Mouse (Mus musculus) ES-CJ7 (cell line): ENCODE results near the gene Ccdc171.
"Not testable (repeated sequence)": the region's sequence is repeated elsewhere in the genome, so short reads cannot be mapped to it uniquely, and the experiment has no call there.

Experiments used
- DNase-seq: peaks from one replicate; pipeline ENCODE4 v3.0.0; 2011; ENCODE audit warnings: low read depth, low spot score

Gene Ccdc171

DNA sequence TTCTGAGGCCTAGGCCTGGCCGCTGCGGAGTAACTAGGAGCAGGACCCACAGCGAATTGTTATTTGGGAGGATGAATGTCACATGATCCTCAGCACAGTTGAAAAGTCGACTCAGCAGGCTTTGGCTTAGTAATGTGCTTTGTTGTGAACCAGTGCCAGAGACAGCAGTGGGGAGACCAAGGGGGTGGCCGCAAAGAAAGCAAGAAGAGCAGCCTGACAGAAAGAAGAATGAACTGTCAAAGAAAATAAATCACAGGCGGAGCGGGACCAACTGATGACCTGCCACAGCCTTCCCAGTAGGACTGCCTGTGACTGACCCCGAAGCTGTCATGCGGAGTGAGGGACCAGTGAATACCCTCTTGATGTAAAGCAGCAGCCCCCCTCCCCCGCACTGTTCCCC is 131.2 kb downstream of the Ccdc171 start:
- no peak for DNase-seq

DNA sequence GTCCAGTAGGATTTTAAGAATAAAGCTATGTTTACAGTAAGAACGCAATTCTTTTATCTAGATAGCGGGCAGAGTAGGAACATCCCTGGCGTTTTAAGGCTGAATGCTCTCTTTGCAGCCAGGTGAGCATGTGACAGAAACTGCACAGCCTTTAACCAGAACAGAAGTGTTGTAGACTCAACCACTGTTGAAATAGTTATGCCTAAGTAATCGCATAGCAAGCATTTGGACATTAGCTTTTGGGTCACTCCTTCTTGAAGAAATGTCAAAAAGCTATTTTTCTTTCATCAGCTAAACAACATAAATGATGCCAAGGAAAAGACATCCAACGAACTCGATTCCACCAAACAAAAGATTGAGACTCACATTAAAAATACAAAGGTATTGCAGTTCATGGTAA is 131.7 kb downstream of the Ccdc171 start:
- no peak for DNase-seq

DNA sequence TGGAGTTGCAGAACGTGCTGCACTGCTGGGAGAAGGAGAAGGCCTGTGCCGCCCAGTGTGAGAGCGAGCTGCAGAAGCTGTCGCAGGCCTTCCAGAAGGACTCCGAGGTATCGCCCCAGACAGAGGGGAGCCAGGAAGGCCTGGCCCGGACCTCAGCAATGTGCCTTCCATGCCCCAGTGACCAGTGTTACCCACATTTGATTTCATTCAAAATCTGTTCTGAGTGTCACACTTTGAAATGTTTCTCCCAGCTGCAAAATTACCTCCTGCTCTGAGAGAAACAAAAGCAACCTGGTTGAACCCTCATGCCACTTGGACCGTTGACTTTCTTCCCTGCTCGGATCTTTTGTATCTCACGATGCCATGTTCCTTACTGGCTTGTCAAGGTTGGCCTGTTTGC is 133.1 kb downstream of the Ccdc171 start:
- DNase-seq = no peak

DNA sequence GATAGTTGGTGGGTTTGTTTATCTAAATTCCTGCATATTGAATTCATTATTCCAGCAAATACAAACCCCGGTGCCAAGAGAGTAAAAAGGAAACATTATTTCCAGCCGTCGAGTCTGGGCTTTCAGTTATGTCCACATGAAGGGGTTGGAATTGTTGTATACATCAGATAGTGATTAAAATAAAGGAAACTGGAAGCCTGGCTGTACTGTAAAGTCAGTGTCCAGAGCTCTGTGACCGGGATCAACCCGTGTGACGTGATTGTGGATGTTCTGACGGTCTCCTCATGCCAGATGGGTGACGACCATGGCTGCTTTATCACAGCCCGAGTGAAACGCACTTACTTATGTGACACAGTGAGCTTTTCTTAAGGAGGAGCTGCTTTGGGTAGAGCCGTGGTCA is 134.1 kb downstream of the Ccdc171 start:
- DNase-seq = no peak

DNA sequence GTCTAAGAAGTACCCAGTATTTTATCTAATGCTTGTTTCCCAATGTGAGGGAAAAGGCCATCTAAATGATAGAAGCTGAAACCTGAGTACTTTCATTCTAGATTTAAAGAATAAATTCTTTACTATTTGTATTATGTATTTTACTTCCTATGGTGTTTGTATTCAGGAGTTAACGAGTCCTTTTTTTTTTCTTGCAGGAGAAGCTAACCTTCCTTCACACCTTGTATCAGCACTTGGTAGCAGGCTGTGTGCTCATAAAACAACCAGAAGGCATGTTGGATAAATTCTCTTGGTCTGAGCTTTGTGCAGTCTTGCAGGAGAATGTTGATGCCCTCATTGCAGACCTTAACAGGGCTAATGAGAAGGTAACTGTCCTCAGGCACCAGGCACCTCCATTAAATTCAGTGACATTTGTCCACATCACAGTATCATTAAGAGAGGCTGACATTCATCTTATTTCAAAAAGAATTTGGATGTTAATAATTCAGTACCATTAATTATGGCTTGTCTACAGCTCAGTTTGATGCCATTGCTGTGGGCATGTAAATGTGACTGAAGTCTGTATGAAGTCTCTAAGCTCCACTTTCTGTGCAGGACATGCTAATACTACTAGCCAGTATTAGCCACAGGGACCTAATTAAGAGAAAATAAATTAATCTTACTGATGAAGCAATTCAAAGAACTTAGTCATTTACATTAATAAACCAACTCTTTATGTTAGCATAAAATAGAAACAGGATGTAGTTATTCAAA is 136.3 kb downstream of the Ccdc171 start:
- DNase-seq = no peak

DNA sequence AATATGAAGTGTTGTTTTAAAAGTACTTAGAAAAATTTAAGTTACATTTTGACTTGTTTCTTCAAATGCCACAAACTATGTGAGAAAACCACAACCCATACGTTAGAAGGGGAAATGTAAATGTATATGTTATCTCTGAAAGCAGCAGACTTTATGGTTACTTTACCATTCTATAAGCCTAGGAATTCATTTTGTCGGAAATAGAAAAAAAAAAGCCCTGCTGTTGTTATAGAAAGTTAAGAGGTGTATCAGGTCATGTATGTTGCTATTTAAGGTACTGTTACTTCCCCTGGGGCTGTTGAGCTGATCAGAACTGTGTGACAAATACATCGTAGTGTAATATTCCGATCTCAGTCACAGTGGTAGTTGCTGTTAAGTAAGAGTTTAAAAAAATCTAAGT is 137.0 kb downstream of the Ccdc171 start:
- DNase-seq = no peak

DNA sequence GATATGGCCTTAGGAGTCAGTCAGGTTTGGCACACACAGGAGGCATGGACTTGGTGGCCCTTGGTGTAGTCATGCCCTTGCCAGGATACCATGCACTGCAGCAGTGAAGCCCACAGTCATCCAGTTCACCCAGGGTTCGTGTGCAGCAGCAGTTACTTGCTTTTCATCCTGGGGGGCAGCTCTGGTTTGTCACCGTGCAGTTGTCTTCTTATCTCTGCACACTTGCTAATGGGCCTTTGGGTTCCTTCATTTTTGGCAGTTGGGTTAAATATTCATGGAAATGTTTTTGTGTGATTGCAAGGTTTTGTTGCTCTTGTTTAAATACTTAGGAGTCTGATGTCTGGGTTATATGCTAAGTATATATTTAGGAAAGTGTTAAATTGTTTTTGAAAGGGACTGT is 144.2 kb downstream of the Ccdc171 start:
- no peak for DNase-seq

DNA sequence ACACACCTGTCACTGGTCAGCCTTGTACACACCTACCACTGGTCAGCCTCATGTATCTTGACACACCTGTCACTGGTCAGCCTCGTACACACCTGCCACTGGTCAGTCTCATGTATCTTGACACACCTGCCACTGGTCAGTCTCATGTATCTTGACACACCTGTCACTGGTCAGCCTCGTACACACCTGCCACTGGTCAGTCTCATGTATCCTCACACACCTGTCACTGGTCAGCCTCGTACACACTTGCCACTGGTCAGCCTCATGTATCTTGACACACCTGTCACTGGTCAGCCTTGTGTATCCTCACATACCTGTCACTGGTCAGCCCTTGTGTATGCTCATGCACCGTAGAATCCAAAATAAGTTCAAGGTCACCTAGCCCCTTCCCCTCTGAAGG is 150.0 kb downstream of the Ccdc171 start:
- DNase-seq = not testable (repeated sequence)

DNA sequence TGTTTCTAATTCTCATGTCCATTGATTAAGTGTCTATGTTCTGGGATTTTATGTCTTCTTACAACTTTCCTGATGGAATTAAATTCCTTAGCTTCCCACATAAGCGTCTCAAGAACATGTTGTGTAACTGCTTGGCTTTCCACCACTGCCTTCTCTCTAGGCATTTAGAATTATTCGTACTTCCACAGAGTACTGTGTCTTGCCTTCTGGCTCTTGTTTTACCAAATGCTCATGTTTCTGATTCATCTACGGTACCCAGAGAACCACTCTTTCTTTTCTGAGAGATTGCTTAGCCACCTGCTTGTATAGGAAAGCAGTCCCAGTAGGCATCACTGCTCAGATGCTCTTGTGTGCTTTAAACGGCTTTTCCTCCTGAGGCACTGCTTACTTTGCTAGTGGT is 151.1 kb downstream of the Ccdc171 start:
- no peak for DNase-seq

DNA sequence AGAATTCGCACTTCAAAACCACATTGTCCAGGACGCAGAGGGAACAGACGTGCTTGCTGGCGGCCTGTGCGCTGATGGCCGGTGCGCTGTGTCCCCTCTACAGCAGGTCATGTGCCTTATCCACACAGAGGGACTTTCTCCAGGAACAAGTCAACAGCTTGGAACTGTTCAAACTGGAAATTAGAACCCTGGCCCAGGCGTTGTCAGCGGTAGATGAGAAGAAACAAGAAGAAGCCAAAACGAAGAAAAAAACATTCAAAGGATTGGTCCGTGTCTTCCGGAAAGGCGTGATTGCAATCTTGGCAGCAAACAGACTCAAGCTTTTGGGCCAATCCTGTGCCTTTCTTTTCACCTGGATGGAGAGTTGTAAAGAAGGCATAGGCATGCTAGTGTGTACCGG is 155.7 kb downstream of the Ccdc171 start:
- no peak for DNase-seq

DNA sequence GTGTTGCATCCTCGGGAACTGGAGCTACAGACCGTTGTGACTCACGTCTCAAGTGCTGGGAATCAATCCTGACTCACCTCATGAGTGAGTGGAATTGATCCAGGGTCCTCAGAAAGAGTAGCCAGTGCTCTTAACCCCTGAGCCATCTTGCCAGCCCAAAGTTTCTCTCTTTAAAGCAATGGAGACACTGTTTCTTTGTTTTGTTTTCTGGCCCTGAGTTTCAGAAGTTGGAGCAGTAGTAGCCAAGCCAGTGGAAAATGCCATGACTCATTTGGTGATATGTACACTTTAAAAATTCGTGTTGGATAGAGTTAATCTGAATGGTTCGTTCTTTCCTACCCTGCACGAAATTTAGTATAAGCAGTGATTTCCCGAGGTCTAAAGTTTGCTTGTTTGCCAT is 157.5 kb downstream of the Ccdc171 start:
- no peak for DNase-seq

DNA sequence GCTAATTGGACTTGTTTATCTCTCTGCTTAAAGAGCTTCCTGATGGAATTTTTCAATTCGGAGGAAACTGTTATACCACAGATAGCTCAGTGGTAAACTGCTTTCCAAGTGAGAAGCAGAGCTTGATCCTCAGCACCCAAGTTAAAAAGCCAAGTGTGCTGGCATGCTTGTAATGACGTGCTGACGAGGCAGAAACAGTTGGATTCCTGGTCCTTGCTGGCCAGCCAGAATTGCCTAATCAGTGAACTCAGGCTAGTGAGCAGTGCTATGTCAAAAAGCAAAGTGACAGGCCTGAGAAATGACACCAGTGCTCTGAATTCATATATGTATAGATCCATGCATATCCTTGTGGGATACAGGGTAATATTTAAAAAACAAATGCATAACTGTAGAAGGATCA is 174.8 kb downstream of the Ccdc171 start:
- no peak for DNase-seq

DNA sequence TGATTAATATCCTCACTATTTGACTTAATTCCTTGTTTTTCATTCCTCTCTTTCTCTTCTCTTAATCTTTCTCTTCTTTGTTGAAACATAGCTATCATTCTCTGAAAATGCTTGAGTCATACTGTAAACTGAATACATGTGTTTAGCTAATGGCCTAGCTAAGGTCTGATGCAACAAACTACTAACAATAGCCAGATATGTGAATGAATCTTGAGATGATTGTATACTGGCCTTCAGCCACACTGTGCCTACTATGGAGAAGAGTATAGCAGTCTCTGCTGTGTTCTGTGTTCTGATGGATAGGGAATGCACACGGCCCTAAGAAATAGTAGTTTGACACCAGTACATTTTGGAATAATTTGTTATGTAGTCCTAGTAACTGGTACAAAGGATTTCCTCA is 191.7 kb downstream of the Ccdc171 start:
- DNase-seq = no peak

DNA sequence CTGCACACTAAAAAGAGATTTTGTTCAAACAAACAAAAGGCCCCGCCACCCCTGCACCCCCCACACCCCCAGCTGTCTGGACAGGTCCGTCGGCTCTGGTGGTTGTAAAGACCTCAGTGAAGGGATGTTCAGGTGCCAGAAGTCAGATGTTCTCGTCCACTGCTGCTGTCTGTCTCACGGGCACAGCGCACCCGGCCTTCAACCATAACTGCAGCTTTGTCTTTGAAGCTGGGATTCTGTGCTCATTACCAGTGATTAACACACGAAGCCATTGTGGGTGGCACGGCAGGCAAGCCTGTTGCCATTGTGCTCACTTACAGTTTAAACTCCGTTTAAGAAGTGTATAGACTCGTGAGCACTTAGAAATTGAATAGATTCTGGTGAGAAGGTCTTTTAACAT is 194.5 kb downstream of the Ccdc171 start:
- no peak for DNase-seq

DNA sequence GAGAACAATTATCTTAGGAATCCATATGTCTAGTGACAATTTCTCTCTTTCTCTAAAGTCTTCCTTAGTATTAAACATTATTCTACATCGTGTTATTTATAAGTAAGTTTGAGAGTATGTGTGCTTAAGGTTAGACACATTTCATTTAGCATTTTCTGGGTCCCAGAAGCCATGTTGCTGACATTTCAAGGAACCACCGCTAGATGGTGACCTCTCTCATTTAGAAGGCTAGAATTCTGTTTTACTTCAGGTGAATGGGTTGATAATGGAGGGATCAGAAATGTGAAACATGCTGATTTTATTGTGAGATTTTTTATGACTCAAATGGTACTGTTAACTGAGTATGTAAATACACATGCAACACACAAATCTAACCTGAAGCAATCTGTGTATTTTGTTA is 199.8 kb downstream of the Ccdc171 start:
- DNase-seq = peak; percentile 41

DNA sequence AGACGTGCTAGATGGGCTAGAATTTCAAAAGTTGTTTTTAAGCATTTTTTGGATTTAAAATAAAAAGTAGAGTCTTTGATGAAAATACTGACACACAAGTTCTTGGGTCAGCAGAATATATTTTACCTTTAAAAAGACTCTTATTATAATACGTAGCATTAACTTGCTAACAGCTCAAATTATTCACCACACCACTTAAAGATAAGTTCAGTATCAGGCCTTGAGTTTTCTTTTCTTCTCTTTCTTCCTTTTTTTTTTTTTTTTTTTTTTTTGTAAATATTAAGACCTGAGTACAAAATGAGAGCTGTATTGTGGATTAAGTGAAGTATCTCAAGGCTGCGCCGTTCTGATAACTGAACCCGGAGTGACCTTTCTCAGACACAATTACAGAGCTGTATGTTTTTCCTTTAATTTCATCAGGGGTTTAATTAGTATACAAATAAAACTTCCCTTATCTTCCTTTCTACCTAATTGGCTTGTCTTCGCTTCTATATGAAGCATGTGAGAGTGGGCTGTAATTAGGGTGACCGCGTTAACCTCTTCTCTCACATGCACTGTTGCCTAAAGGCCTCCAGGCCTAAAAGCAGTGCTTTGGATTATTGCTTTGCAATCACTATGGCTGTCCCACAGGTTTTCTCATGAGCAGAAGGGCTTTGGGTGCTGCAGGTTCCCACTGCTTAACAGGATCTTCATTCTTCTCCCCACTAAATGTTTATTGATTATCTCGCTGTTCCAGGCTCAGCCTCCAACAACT is 214.0 kb downstream of the Ccdc171 start:
- DNase-seq = no peak

DNA sequence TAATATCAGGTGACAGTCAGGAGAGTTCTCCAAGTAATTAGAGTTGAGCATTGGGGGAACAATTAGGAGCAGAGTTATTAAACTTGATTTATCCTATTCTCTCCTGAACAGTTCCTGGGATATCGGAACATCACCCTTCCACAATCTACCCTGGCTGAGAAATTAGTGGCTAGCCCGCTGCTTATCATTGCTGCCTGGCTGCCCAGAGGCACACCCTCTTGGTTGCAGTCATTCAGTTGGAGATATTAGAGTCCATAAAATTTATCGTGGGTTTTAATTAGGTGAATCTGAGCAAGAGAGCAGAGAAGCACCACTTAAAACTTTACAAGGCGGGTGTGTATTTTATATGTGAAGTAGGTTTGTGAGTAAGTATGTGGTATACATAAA is 214.5 kb downstream of the Ccdc171 start:
- no peak for DNase-seq

DNA sequence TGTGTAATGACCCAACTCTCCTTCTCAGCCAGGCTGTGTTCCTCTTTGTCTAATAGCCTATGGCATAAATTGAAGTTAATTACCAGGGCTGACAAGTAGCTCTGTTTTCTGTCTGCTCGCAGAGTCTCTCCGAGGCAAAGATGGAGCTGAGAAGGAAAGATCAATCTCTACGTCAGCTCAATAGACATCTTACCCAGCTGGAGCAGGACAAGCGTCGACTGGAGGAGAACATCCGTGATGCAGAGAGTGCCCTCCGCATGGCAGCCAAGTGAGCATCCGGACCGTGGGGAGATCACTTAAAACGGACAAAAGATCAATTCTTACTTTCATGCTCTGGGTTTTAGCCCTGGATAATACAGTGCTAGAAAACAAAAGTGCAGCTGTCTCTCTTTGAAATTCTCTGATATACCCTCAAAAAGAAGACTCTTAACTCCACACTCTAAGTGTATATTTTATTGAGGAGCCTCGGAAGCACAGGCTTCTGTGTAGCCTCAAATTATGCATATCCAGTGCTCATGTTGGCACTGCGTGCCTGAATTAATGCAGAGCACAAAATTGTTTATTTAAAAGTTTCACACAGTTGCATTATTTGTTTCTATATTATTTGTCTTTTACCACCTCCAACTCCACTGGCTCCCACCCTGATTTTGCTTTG is 217.6 kb downstream of the Ccdc171 start:
- DNase-seq = no peak

DNA sequence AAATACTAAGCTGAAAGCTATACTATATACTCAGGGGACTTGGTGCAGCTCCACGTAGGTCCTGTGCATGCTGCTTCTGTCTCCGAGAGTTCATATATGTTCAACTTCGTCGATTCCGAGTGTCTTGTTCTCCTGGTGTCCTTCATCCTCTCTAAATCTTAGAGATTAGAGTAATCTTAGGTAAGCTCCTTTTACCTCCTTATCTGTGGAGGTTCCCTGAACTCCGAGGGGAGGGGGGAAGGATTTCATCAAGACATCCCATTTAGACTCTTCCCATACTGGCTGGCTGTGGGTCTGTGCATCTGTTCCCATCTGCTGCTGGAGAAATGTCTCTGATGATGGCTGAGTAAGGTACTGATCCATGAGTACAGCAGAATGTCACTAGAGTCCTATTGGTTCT is 249.8 kb downstream of the Ccdc171 start:
- DNase-seq = no peak

DNA sequence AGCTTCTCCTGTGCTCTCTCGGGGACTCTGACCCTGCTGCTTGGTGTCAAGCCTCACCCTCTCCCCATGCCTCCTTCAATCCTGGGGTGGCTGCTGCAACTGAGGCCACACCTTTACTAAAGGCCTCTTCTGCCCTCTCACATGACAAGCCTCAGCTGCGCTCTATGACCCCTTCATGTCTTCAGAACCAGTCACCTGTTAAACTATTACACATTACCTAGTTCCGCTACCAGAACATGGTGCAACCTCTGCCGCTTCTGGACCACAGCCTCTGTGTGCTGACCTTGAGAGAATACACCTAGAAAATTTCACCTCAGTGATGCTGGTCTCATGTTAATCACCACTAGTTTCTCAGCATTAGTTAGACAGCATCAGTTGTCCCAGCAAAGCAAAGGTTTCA is 254.7 kb downstream of the Ccdc171 start:
- DNase-seq = no peak

DNA sequence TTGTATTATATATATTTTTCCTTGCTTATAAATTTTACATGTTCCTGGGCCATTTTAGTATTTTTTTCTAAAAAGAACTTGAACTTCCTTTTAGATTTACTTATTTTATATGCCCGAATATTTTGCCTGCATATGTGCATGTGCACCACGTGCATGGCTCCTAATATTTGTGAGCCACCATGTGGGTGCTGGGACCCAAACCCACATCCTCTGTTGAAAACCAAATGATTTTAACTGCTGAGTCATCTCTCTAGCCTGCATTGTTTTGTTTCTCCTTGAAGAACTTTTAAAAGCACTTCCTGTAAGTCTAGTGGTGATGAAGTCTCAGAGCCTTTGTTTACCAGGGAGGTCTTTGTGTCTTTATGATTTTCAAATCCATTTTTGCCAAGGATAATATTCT is 259.8 kb downstream of the Ccdc171 start:
- no peak for DNase-seq

DNA sequence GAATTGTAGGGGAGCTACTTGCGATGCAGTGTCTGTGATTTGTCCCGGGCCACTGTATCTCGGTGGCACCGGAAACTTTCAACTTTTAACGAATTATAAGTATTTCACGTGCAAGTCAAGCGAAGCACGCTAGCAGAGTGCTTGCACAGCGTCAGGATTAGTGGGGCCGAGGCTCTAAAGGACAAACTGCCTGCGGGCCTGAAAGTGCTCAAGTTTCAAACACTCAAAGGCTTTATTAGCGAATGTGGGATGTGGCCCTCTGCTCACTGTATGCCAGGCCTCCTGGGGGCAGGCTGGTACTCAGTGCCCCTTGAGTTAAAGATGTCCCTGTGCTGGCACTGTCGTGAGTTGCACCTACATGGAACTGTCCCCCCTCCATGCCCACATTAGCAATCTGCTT is 266.5 kb downstream of the Ccdc171 start:
- DNase-seq = no peak
